Mouse (Mus musculus) left cerebral cortex, postnatal 4 days (tissue): ENCODE measurements around the gene Cir1. TPM values are rescaled to one million over a fixed set of nuclear protein-coding genes. Genes with fewer than 3 reads are reported as not detected.

ENCODE experiments used
- DNase-seq: peaks from one replicate; pipeline ENCODE4 v3.0.0-alpha.2; 2022
- intact Hi-C: fragments of 180-260 bp; cut with DNase I; formaldehyde crosslinking; loops from one replicate; pipeline ENCODE4 v1.15.1; 2025
- total RNA-seq, 2 experiments: library from RNA; stranded (reverse); gene quantifications; 2 replicates each; pipeline ENCODE4 v1.2.3; 2021

The Cir1 gene
- total RNA-seq = 10 to 100 TPM; 22.9 to 25.1 TPM

GRCm38 (mm10) chr2:73312152-73313116, at the start of gene Cir1, which contains the start of gene Scrn3:
TSS of gene Cir1 (minus strand) at chr2:73312701.
TSS of gene Scrn3 (plus strand) at chr2:73312601.
- intact Hi-C loops = loop anchor here (5.0 kb wide), 1 partner anchor 70 kb away; no protein-coding TSS in a partner anchor
- peak; percentile 97 for DNase-seq

- no peak for DNase-seq
- intact Hi-C loops = no loop called here
These were observed 48.0 kb upstream of the Cir1 start for GRCm38 (mm10) chr2:73360536-73360935.

- no peak for DNase-seq
- intact Hi-C loops = no loop called here
These were observed 47.4 kb upstream of the Cir1 start for GRCm38 (mm10) chr2:73359941-73360340.

GRCm38 (mm10) chr2:73357004-73357403, 44.5 kb upstream of the Cir1 start:
- peak; percentile 12 for DNase-seq
- intact Hi-C loops = no loop called here

- DNase-seq = no peak
- intact Hi-C loops = no loop called here
These were observed 39.5 kb upstream of the Cir1 start for GRCm38 (mm10) chr2:73351927-73352374.

GRCm38 (mm10) chr2:73351496-73351895, 39.0 kb upstream of the Cir1 start:
- intact Hi-C loops = no loop called here
- DNase-seq = no peak

- DNase-seq = no peak
- intact Hi-C loops = no loop called here
These were observed 35.7 kb upstream of the Cir1 start for GRCm38 (mm10) chr2:73348221-73348620.

GRCm38 (mm10) chr2:73347766-73348165, 35.3 kb upstream of the Cir1 start:
- no peak for DNase-seq
- intact Hi-C loops = no loop called here

GRCm38 (mm10) chr2:73347136-73347535, 34.6 kb upstream of the Cir1 start:
- no peak for DNase-seq
- intact Hi-C loops = no loop called here

GRCm38 (mm10) chr2:73346345-73347086, 34.0 kb upstream of the Cir1 start:
- DNase-seq = peak; percentile 48
- intact Hi-C loops = no loop called here

GRCm38 (mm10) chr2:73345204-73345603, 32.7 kb upstream of the Cir1 start:
- DNase-seq = no peak
- intact Hi-C loops = no loop called here

- intact Hi-C loops = no loop called here
These were observed 31.2 kb upstream of the Cir1 start for GRCm38 (mm10) chr2:73343701-73344100.

GRCm38 (mm10) chr2:73338415-73338814, 25.9 kb upstream of the Cir1 start:
- intact Hi-C loops = no loop called here

More at GRCm38 (mm10) chr2:73343701-73344100, 31.2 kb upstream of the Cir1 start:
- DNase-seq = no peak

GRCm38 (mm10) chr2:73335949-73336348, 23.4 kb upstream of the Cir1 start:
- no peak for DNase-seq
- intact Hi-C loops = no loop called here

More at GRCm38 (mm10) chr2:73338415-73338814, 25.9 kb upstream of the Cir1 start:
- no peak for DNase-seq

- intact Hi-C loops = no loop called here
- no peak for DNase-seq
These were observed 13.4 kb upstream of the Cir1 start for GRCm38 (mm10) chr2:73325871-73326270.

GRCm38 (mm10) chr2:73322991-73323390, 10.5 kb upstream of the Cir1 start:
- no peak for DNase-seq
- intact Hi-C loops = no loop called here

GRCm38 (mm10) chr2:73319218-73319617, 6.7 kb upstream of the Cir1 start:
- intact Hi-C loops = loop anchor here (5.0 kb wide), 1 partner anchor 353 kb away; no protein-coding TSS in a partner anchor
- no peak for DNase-seq

GRCm38 (mm10) chr2:73317426-73317825, 4.9 kb upstream of the Cir1 start:
- no peak for DNase-seq
- intact Hi-C loops = loop anchor here (5.0 kb wide), 1 partner anchor 355 kb away; no protein-coding TSS in a partner anchor

- no peak for DNase-seq
- intact Hi-C loops = loop anchor here (5.0 kb wide), 1 partner anchor 68 kb away; no protein-coding TSS in a partner anchor
These were observed 1.8 kb upstream of the Cir1 start for GRCm38 (mm10) chr2:73314311-73314710.

GRCm38 (mm10) chr2:73313117-73313501, 608 bp upstream of the Cir1 start:
- peak; percentile 15 for DNase-seq
- intact Hi-C loops = loop anchor here (5.0 kb wide), 1 partner anchor 69 kb away; no protein-coding TSS in a partner anchor

- intact Hi-C loops = no loop called here
- no peak for DNase-seq
These were observed 6.5 kb downstream of the Cir1 start for GRCm38 (mm10) chr2:73306006-73306405.
